Mouse (Mus musculus) forebrain, embryonic 11.5 days (tissue): ENCODE measurements around the gene Degs2. TPM values are rescaled to one million over a fixed set of nuclear protein-coding genes. Genes with fewer than 3 reads are reported as not detected.

Source experiments
- ATAC-seq: fragments of 200-750 bp; cut with Nextera tagmentation; replicated peaks from 2 replicates; pipeline ENCODE4 v1.8.0; 2017; ENCODE audit warnings: moderate TSS enrichment; ENCODE audit not compliant: low FRiP score
- DNase-seq: peaks from one replicate; pipeline ENCODE4 v3.0.0-alpha.2; 2017; ENCODE audit warnings: low spot score
- H3K27ac ChIP-seq: fragments of 300-500 bp; sonication (generic); 2 replicates; pipeline ENCODE4 v1.5.1; 2014; ENCODE audit warnings: low read depth, low read length
- H3K27me3 ChIP-seq: fragments of 300-500 bp; sonication (generic); 2 replicates; pipeline ENCODE4 v1.6.1; 2014; ENCODE audit warnings: mild to moderate bottlenecking, low read length, mixed read lengths; ENCODE audit not compliant: control insufficient read depth, insufficient read depth
- H3K36me3 ChIP-seq: fragments of 300-500 bp; sonication (generic); 2 replicates; pipeline ENCODE4 v1.6.1; 2014; ENCODE audit warnings: mild to moderate bottlenecking, low read length, moderate library complexity, mixed read lengths; ENCODE audit not compliant: control insufficient read depth, insufficient read depth
- H3K4me1 ChIP-seq: fragments of 300-500 bp; sonication (generic); replicated peaks from 2 replicates; pipeline ENCODE4 v1.6.1; 2014; ENCODE audit warnings: low read length, mixed read lengths; ENCODE audit not compliant: control insufficient read depth, insufficient read depth
- H3K4me2 ChIP-seq: fragments of 300-500 bp; sonication (generic); 2 replicates; pipeline ENCODE4 v1.6.1; 2014; ENCODE audit warnings: low read depth, mild to moderate bottlenecking, low read length, moderate library complexity, mixed read lengths; ENCODE audit not compliant: severe bottlenecking
- H3K4me3 ChIP-seq: fragments of 300-500 bp; sonication (generic); 2 replicates; pipeline ENCODE4 v1.5.1; 2014; ENCODE audit warnings: low read depth, low read length
- H3K9ac ChIP-seq: fragments of 300-500 bp; sonication (generic); 2 replicates; pipeline ENCODE4 v1.6.1; 2014; ENCODE audit warnings: low read length
- H3K9me3 ChIP-seq: fragments of 300-500 bp; sonication (generic); 2 replicates; pipeline ENCODE4 v1.6.1; 2016; ENCODE audit warnings: low read length, mixed read lengths; ENCODE audit not compliant: control insufficient read depth
- WGBS: fragments of 180-500 bp; shearing (Covaris S2); extraction: QIAGEN DNeasy Blood & Tissue Kit; methylation state at CpG from one replicate; pipeline ENCODE4 v1.1.7; 2014; 5-methylcytosine and 5-hydroxymethylcytosine counted together
- polyA plus RNA-seq: library from polyadenylated mRNA; unstranded; fragments of >200 nt; fragmentation: Nextera tagmentation; extraction: Ambion mirVana; gene quantifications from 2 replicates; pipeline ENCODE4 v1.2.1, GENCODE M21; 2014

Degs2 gene
- 1.8 and 2.5 TPM in 2 replicates for polyA plus RNA-seq

- no peak within 1 kb of the TSS for H3K27ac ChIP-seq
- no peaks in the 10 kb centered on the region for H3K9me3 ChIP-seq
- no peaks in the 10 kb centered on the region for H3K36me3 ChIP-seq
- DNase-seq (no peak), ATAC-seq (no peak)
- 0 out of 2 replicates have a peak, but pooled peaks cover 7% of the 10 kb centered on the region for H3K4me1 ChIP-seq
- peaks cover 20% of the 10 kb centered on the region for H3K27me3 ChIP-seq
- H3K4me3 ChIP-seq = peak within 1 kb of the TSS; percentile 14; the same call in 1 of the 2 replicates
- WGBS = 2% methylated on average over 32 of the region's 32 CpGs
- H3K9ac ChIP-seq = no peak within 1 kb of the TSS
- H3K4me2 ChIP-seq = peak within 1 kb of the TSS; percentile 44
Measured at GRCm38 (mm10) chr12:108702185-108702584, at the start of gene Degs2. TSS of gene Degs2 (minus strand) at chr12:108702315.

DNA sequence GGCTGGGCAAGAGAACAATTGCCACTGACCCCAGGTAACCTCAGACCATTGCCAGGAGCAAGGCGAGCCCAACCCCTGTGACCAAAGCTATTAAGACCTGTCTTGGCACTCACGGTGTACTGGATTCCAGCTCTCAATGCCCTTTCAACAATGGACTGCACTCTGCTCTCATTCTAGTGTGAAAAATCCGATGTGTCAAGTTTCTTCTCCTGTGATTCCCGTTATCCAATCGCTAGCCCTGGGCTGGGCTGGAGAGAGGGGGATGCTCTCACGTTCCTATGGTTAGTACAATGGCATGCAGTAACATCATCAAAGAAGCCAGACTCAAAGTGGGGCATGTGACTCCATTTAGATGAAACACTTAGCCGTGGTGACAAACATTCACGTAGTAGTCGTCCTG, 49.7 kb upstream of the Degs2 start:
- H3K36me3 ChIP-seq = no peaks in the 10 kb centered on the region
- no peak overlapping the region for H3K4me3 ChIP-seq
- H3K9ac ChIP-seq = no peak overlapping the region
- 0 out of 2 replicates have a peak, but pooled peaks cover 4% of the 10 kb centered on the region for H3K4me1 ChIP-seq
- H3K4me2 ChIP-seq = no peak overlapping the region
- DNase-seq = no peak
- no peak for ATAC-seq
- H3K27ac ChIP-seq = no peak overlapping the region
- no peaks in the 10 kb centered on the region for H3K9me3 ChIP-seq
- H3K27me3 ChIP-seq = no peaks in the 10 kb centered on the region
- WGBS = 59% methylated on average over 9 of the region's 9 CpGs

- 0 out of 2 replicates have a peak, but pooled peaks cover 4% of the 10 kb centered on the region for H3K4me1 ChIP-seq
- H3K9me3 ChIP-seq = no peaks in the 10 kb centered on the region
- 85% methylated on average over 3 of the region's 3 CpGs for WGBS
- H3K4me3 ChIP-seq = no peak overlapping the region
- H3K9ac ChIP-seq = no peak overlapping the region
- no peaks in the 10 kb centered on the region for H3K36me3 ChIP-seq
- DNase-seq = no peak
- ATAC-seq = no peak
- H3K4me2 ChIP-seq = no peak overlapping the region
- no peaks in the 10 kb centered on the region for H3K27me3 ChIP-seq
- H3K27ac ChIP-seq = no peak overlapping the region
Measured at GRCm38 (mm10) chr12:108750226-108750625, 48.1 kb upstream of the Degs2 start.

DNA sequence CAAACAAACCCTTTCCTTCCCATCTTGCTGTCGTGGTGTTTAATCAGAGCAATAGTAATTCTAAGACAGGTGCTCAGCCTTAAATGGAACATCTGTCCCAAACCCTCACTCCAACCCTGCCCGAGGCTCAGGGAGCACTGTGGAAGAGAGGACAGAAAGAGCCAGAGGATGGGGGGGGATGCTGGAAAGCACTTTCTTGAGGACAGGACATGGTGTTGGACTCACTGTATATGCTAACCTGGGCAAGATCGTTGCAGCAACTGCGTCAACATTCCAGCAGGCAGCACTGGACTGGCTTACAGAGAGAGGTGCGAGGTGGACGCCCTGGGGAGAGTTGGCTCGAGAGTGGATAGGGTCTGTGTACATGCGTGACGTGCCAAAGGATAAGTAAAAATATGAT, 47.3 kb upstream of the Degs2 start:
- DNase-seq (no peak), ATAC-seq (no peak)
- no peak overlapping the region for H3K27ac ChIP-seq
- no peak overlapping the region for H3K9ac ChIP-seq
- H3K4me3 ChIP-seq = no peak overlapping the region
- WGBS = 88% methylated on average over 9 of the region's 9 CpGs
- H3K36me3 ChIP-seq = no peaks in the 10 kb centered on the region
- H3K27me3 ChIP-seq = no peaks in the 10 kb centered on the region
- 0 out of 2 replicates have a peak, but pooled peaks cover 4% of the 10 kb centered on the region for H3K4me1 ChIP-seq
- H3K9me3 ChIP-seq = no peaks in the 10 kb centered on the region
- H3K4me2 ChIP-seq = no peak overlapping the region

GRCm38 (mm10) chr12:108749019-108749418, 46.9 kb upstream of the Degs2 start:
- Histone ChIP-seq H3K4me1 (0 out of 2 replicates have a peak, but pooled peaks cover 4% of the 10 kb centered on the region), H3K27ac (no peak overlapping the region), H3K9me3 (no peaks in the 10 kb centered on the region), H3K9ac (no peak overlapping the region), H3K36me3 (no peaks in the 10 kb centered on the region), H3K4me2 (no peak overlapping the region), H3K27me3 (no peaks in the 10 kb centered on the region), H3K4me3 (no peak overlapping the region)
- no peak for ATAC-seq
- 55% methylated on average over 6 of the region's 6 CpGs for WGBS
- DNase-seq = no peak

GRCm38 (mm10) chr12:108745990-108746389, 43.9 kb upstream of the Degs2 start:
- H3K27me3 ChIP-seq = no peaks in the 10 kb centered on the region
- H3K4me1 ChIP-seq = no peaks in the 10 kb centered on the region
- H3K27ac ChIP-seq = no peak overlapping the region
- H3K36me3 ChIP-seq = no peaks in the 10 kb centered on the region
- H3K4me3 ChIP-seq = no peak overlapping the region
- no peak overlapping the region for H3K4me2 ChIP-seq
- H3K9me3 ChIP-seq = no peaks in the 10 kb centered on the region
- ATAC-seq (no peak), DNase-seq (peak; percentile 9)
- no peak overlapping the region for H3K9ac ChIP-seq

DNA sequence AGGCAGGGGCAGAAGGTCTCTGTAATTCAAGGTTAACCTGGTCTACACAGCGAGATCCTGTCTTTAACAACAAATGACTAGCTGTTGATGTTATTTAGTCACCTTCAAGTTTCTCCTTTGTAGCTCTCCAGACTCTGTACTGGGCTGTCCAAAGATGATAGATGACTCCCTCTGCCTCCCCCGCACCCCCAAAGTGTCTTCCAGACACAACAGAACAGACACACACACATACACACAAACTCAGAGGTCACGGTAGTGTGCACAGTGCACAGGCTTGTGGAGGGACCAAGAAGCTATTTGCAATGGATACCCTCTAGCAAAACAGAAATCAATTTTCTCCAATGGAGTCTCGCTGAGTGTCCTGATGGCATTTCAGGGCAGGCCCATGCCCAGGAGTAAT, 40.1 kb upstream of the Degs2 start:
- Histone ChIP-seq H3K9me3 (no peaks in the 10 kb centered on the region), H3K4me1 (no peaks in the 10 kb centered on the region), H3K27me3 (no peaks in the 10 kb centered on the region), H3K4me3 (no peak overlapping the region), H3K4me2 (no peak overlapping the region), H3K9ac (no peak overlapping the region), H3K27ac (no peak overlapping the region), H3K36me3 (no peaks in the 10 kb centered on the region)
- DNase-seq (no peak), ATAC-seq (no peak)
- WGBS = 90% methylated on average over 4 of the region's 4 CpGs

DNA sequence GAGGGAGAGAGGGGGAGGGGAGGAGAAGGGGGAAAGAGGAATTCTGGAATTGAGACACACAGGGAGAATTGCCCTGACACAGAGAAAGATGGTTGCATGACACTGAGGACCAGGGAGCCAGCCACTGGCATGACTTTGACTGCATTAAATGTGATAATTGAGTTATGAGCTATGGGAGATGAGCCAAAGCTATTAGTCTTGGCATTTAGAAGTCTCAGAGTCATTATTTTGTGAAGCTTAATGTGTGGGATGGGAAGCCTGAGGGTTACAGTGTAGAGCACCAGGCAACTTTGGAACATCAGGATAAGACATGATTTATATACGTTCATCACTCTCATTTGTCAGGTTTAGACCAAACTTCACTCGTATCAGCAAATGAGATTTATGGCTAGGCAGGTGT, 39.4 kb upstream of the Degs2 start:
- H3K9ac ChIP-seq = no peak overlapping the region
- H3K27ac ChIP-seq = no peak overlapping the region
- H3K4me3 ChIP-seq = no peak overlapping the region
- 89% methylated on average over 2 of the region's 2 CpGs for WGBS
- H3K9me3 ChIP-seq = no peaks in the 10 kb centered on the region
- H3K4me1 ChIP-seq = no peaks in the 10 kb centered on the region
- no peak for ATAC-seq
- H3K27me3 ChIP-seq = no peaks in the 10 kb centered on the region
- no peaks in the 10 kb centered on the region for H3K36me3 ChIP-seq
- H3K4me2 ChIP-seq = no peak overlapping the region
- DNase-seq = no peak

GRCm38 (mm10) chr12:108738745-108739144, 36.6 kb upstream of the Degs2 start:
- 92% methylated on average over 12 of the region's 12 CpGs for WGBS
- DNase-seq (no peak), ATAC-seq (no peak)
- H3K4me2 ChIP-seq = no peak overlapping the region
- H3K9ac ChIP-seq = no peak overlapping the region
- H3K27me3 ChIP-seq = no peaks in the 10 kb centered on the region
- H3K4me1 ChIP-seq = no peaks in the 10 kb centered on the region
- H3K27ac ChIP-seq = no peak overlapping the region
- H3K4me3 ChIP-seq = no peak overlapping the region
- no peaks in the 10 kb centered on the region for H3K9me3 ChIP-seq
- no peaks in the 10 kb centered on the region for H3K36me3 ChIP-seq
